Mouse (Mus musculus) gastrocnemius, postnatal 14 days (tissue): Measurements from ENCODE around the gene Sos2. TPM values are rescaled to one million over a fixed set of nuclear protein-coding genes. Genes with fewer than 3 reads are reported as not detected.

Source experiments
- microRNA-seq, 2 experiments: library from miRNA; unstranded; fragments of <30 nt; microRNA quantifications; one replicate each; pipeline ENCODE4 v1.2.0; 2021
- total RNA-seq, 2 experiments: library from RNA; stranded (reverse); gene quantifications; 2 replicates each; pipeline ENCODE4 v1.2.3; 2021

Gene Sos2
- total RNA-seq, 2 experiments from 2014 or later: 27.2 to 29.2 TPM

Small RNAs within 50 kb of the gene (microRNA-seq; reads per million reads assigned to microRNA genes)
- 0 reads per million in 2 experiments for gene Gm23018

Other genes starting within 250 kb of the Sos2 start
- 1 to 10 TPM; 3.7 to 4.1 TPM for gene Vcpkmt, start 98.8 kb downstream of the Sos2 start, total RNA-seq
- 10 to 100 TPM; 24.6 to 28.1 TPM for gene L2hgdh, start 43.0 kb upstream of the Sos2 start, total RNA-seq
- 10 to 100 TPM in 1 of 2 experiments, 1 to 10 TPM in 1; 7.3 to 10.5 TPM for gene Atp5s, start 43.1 kb upstream of the Sos2 start, total RNA-seq
- gene Cdkl1, start 109.4 kb upstream of the Sos2 start, total RNA-seq: under 1 TPM; 0.72 to 0.84 TPM
- gene Atl1, start 210.8 kb upstream of the Sos2 start, total RNA-seq: 1 to 10 TPM; 1.3 to 2.7 TPM
- 10 to 100 TPM; 20.3 to 21.3 TPM for gene Map4k5, start 211.3 kb upstream of the Sos2 start, total RNA-seq